20 mouse cellular contexts compared by ENCODE assay signal in the genomic region with DNA sequence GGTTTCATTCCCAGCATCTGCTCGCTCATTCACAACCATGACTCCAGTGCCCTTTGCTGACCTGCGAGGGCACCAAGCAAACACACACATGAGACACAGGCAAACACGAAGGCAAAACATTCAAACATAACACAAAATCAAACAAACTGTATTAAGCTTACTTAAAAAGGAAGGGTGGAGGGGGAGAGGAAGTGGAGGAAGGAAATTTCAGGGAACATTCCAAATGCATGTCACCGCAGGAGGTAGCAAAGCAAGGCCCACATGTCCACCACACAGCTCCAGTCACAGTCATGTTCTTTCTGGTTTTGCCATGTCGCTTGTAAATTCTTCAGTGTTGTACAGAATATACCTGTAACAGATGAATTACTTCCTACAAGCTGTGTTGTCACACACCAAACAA.
A peak's percentile ranks its signal among the peaks of the same experiment; 100 is the strongest.
DNase-seq lines count a peak whose midpoint lies in the region; ATAC-seq and TF ChIP-seq lines count a peak whose summit lies in the region.
"Had no signal": no experiment of that assay in that cellular context is flagged by ENCODE, and none has a peak within 500 bp of the region (broad histone marks: within the 10 kb centered on the region; RNA-seq: fewer than 3 reads in every experiment).

No protein-coding gene starts in this region.

- DNase-seq in heart, adult 2 months: no peak
- DNase-seq in heart, adult 8-10 months (ENCODE audit: low spot score): no peak
- DNase-seq in heart, postnatal 4 days: no peak
- no peak for DNase-seq in kidney, adult 11 months
- DNase-seq: adrenal gland, adult 2 months; adrenal gland, postnatal 25 days; cerebellum, adult 2 months; cerebellum, postnatal 10 days; embryo, embryonic 11 days; kidney, adult 18-20 months had no signal

- H3K79me2 ChIP-seq in heart, adult 2 months (replicated peaks; ENCODE audit: control insufficient read depth, insufficient read depth, low read length): no peaks in the 10 kb centered on the region

- peaks cover 2% of the 10 kb centered on the region for H3K36me3 ChIP-seq in heart, adult 2 months (ENCODE audit: control insufficient read depth, insufficient read depth, low read length)
- peaks cover 7% of the 10 kb centered on the region for H3K36me3 ChIP-seq in heart, embryonic 13.5 days
- H3K36me3 ChIP-seq in heart, embryonic 15.5 days: no peaks in the 10 kb centered on the region
- H3K36me3 ChIP-seq: embryonic facial prominence, embryonic 15.5 days had no signal

- peaks cover 10% of the 10 kb centered on the region for H3K9me3 ChIP-seq in heart, embryonic 13.5 days
- H3K9me3 ChIP-seq in heart, embryonic 15.5 days (replicated peaks): no peaks in the 10 kb centered on the region
- H3K9me3 ChIP-seq: hindbrain, embryonic 13.5 days had no signal

- no peak for TF ChIP-seq POLR2A in heart, adult 2 months (IDR thresholded peaks at IDR 0.05; ENCODE audit: insufficient read depth, low read depth, low read length)

- no peak for TF ChIP-seq EP300 in heart, adult 2 months (IDR thresholded peaks at IDR 0.05; ENCODE audit: insufficient read depth, low read depth, low read length)

- TF ChIP-seq CTCF in heart, adult 2 months (IDR thresholded peaks at IDR 0.05): no peak

- no peak overlapping the region for H3K4me3 ChIP-seq in heart, adult 2 months
- H3K4me3 ChIP-seq in heart, embryonic 13.5 days: no peak overlapping the region
- no peak overlapping the region for H3K4me3 ChIP-seq in heart, embryonic 15.5 days
- H3K4me3 ChIP-seq: embryonic facial prominence, embryonic 15.5 days; erythroblast, embryonic 14.5 days; forebrain, embryonic 10.5 days; hindbrain, embryonic 13.5 days had no signal

- WGBS in heart, adult 2 months: 62% methylated on average over 5 of the region's 5 CpGs
- WGBS in heart, embryonic 13.5 days: 72% methylated on average over 5 of the region's 5 CpGs
- 70% methylated on average over 5 of the region's 5 CpGs for WGBS in heart, embryonic 15.5 days

- ATAC-seq in heart, embryonic 13.5 days (ENCODE audit: extremely low read depth, insufficient number of reproducible peaks, low FRiP score, low TSS enrichment): no peak
- ATAC-seq in heart, embryonic 15.5 days (replicated peaks; ENCODE audit: insufficient number of reproducible peaks, insufficient read depth, low FRiP score, low read depth): no peak
- ATAC-seq: forebrain, embryonic 14.5 days; hindbrain, postnatal 0 days; Patski had no signal

- peaks cover 19% of the 10 kb centered on the region for H3K4me1 ChIP-seq in heart, adult 2 months (ENCODE audit: control insufficient read depth, insufficient read depth, low read length)
- peaks cover 39% of the 10 kb centered on the region for H3K4me1 ChIP-seq in heart, embryonic 13.5 days
- H3K4me1 ChIP-seq in heart, embryonic 15.5 days (replicated peaks): peaks cover 31% of the 10 kb centered on the region
- H3K4me1 ChIP-seq: embryonic facial prominence, embryonic 15.5 days; forebrain, embryonic 10.5 days had no signal

- H3K27me3 ChIP-seq in heart, adult 2 months (ENCODE audit: control insufficient read depth, insufficient read depth, low read length): no peaks in the 10 kb centered on the region
- H3K27me3 ChIP-seq in heart, embryonic 13.5 days (replicated peaks): no peaks in the 10 kb centered on the region
- no peaks in the 10 kb centered on the region for H3K27me3 ChIP-seq in heart, embryonic 15.5 days
- H3K27me3 ChIP-seq: CH12.LX; embryonic facial prominence, embryonic 15.5 days; hindbrain, embryonic 13.5 days had no signal

- H3K4me2 ChIP-seq in heart, embryonic 13.5 days: 0 out of 2 replicates have a peak overlapping the region, but pooled peaks have one; percentile 8
- no peak overlapping the region for H3K4me2 ChIP-seq in heart, embryonic 15.5 days
- H3K4me2 ChIP-seq: embryonic facial prominence, embryonic 15.5 days; hindbrain, embryonic 13.5 days had no signal

- peak overlapping the region; percentile 33; the same call in 1 of the 2 replicates for H3K27ac ChIP-seq in heart, adult 2 months
- peak overlapping the region; percentile 92 for H3K27ac ChIP-seq in heart, embryonic 13.5 days (replicated peaks)
- peak overlapping the region; percentile 90 for H3K27ac ChIP-seq in heart, embryonic 15.5 days
- H3K27ac ChIP-seq: embryonic facial prominence, embryonic 15.5 days; forebrain, embryonic 10.5 days; hindbrain, embryonic 13.5 days; hindbrain, postnatal 0 days had no signal

- H3K9ac ChIP-seq in heart, adult 2 months (ENCODE audit: low read depth, low read length): no peak overlapping the region
- H3K9ac ChIP-seq in heart, embryonic 13.5 days: no peak overlapping the region
- H3K9ac ChIP-seq in heart, embryonic 15.5 days: no peak overlapping the region
- H3K9ac ChIP-seq: embryonic facial prominence, embryonic 15.5 days; hindbrain, embryonic 13.5 days had no signal

- intact Hi-C loops in heart, adult 2 months (cut with DNase I): no loop called here

Comparison
In these comparisons a context has a peak if more than half of its experiments do, and no peak if none do; other contexts are left out.
1. H3K27ac ChIP-seq: peak in every context shown above with its lines; median percentile 92 in heart, embryonic 13.5 days; 90 in heart, embryonic 15.5 days; 33 in heart, adult 2 months.